Mouse (Mus musculus) embryo, embryonic 10.5 days (tissue): Measurements from ENCODE around the gene Ubash3b.

Experiments
- DNase-seq: peaks from one replicate; pipeline ENCODE4 v3.0.0-alpha.2; 2015; ENCODE audit warnings: low spot score

Gene Ubash3b

DNA sequence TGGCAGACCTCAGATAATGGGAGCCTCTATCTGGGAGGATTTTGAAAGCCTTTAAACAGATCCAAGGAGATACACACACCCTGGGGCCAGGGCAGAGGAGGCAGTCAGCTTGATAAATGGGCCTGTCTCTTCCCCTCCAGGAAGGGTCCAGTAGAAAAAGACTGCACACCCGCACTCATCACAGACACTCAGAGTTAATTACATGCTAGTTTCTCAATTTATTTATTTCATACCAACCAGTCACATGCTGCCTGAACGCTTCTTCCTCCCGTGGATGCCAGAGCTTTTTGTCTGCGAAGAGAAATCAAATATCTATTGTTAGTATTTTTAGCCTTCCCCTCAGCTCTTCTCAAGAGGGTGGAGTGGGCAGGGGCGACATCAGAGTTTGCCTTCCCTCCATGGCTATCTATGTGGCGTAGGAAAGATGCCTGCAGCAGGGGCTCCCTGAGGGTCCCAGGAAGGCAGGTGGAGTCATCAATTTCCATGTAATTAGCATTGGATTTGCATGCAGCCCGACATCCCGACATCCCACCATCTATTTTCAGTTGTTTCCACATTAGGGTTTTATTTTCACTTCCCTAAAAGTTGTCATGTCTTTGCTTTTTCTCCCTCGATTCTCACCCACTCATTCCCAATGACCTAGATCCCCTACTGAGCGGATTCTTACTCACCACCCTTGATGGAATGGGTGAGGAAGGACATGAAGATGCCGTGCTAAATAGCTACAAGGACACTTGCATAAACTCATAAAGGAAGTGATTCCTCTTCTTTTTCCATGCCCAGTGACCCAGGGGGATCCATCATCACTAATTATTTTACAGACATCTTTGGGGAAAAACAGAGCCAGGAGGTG, 110.2 kb downstream of the Ubash3b start:
- DNase-seq, result no peak

- no peak for DNase-seq
These were observed 111.0 kb downstream of the Ubash3b start for GRCm38 (mm10) chr9:41050331-41051079.

- no peak for DNase-seq
These were observed 112.2 kb downstream of the Ubash3b start for GRCm38 (mm10) chr9:41049282-41049681.

GRCm38 (mm10) chr9:41048820-41049219, 112.7 kb downstream of the Ubash3b start:
- no peak for DNase-seq

DNA sequence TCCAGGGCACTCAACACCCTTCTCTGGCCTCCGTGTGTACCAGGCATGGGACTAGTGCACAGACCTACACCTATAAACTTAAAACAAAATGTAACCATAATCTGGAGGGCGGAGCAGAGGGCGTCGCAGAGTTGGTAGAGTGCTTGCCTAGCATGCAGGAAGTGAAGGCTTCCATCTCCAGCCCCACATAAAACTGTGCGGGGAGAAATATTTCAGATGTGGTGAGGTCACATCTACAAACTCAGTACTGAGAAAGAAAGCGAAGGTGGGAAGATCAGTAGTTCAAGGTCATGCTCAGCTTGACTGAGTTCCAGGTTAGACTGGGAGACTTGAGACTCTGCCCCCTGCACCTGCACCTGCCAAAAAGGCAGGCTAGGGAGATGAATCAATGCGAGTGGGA, 113.3 kb downstream of the Ubash3b start:
- no peak for DNase-seq

DNA sequence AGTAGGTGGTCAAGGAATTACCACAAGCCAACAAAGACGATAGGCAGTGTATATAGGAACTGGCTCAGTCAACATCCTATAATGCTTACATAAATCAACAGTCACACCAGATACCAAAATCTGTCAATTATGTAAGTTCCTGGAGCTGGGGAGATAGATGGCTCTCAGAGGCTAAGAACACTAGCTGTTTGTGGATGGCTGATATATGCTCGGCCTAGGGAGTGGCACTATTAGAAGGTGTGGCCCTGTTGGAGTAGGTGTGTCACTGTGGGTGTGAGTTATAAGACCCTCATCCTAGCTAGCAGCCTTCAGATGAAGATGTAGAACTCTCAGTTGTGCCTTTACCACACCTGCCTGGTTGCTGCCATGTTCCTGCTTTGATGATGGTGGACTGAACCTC, 113.8 kb downstream of the Ubash3b start:
- DNase-seq, result no peak

GRCm38 (mm10) chr9:41044626-41045025, 116.9 kb downstream of the Ubash3b start:
- DNase-seq, result peak; percentile 91

GRCm38 (mm10) chr9:41043641-41044040, 117.9 kb downstream of the Ubash3b start:
- DNase-seq, result no peak

DNA sequence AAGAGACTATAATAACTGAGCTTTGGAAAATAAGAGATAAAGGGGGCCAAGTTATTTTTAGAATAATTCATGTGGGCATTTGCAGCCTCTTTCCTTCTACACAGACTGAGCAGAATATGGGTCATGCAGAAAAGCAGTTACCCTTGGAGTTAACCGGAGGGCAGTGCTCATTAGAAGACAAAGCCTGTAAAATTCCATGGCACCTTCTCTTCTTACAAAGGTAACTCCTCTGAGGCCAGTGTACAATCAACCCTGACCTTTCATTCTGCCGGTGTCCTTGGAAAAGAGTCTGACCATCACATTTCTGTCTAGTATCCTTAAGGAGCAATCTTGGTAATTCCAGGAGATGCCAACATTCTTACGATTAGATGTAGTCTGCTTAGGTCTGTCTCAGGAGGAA, 120.1 kb downstream of the Ubash3b start:
- DNase-seq, result no peak

- peak; percentile 45 for DNase-seq
These were observed 123.3 kb downstream of the Ubash3b start for GRCm38 (mm10) chr9:41038150-41038664.

DNA sequence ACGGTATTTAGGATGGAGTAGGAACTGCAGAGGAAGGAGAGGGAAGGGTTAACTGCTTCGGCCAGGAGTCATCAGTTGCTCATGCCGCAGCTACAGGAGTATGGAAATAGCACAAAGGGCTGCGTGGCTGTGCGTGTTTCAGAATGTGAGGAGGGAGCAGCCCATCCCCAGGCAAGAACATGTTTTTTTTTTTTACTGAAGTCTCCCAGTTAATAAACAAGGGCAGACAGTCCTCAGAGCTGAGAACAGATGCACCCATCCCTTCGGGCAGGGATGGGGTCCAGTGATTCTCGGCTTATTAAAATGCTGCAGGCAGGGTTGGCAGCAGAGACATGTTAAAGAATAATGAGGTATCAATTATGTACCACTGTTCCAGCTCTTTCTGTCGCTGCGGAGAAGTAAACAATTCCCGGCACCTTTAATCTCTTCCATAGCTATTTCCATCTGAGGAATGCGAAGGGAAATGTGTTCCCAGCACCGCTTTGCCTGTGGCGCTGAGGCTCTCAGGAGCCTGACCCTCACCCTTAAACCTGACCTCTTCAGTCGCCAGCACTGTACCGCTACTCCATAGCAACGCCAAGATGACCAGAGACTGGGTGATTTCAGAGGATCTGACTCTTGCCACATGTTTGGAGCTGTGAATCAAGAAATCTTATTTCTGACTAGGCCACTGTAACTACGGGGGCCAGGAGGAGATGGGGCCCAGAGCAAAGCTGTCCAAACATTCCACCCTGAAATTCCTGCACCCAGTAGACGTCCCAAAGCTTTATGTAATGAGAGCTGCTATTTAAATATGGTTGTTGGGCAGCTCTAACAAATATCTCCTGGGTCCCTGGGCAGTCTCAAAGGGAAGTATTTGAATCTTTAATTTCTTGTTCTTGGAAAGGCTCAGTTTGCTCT, 129.7 kb downstream of the Ubash3b start:
- peak; percentile 49 for DNase-seq

DNA sequence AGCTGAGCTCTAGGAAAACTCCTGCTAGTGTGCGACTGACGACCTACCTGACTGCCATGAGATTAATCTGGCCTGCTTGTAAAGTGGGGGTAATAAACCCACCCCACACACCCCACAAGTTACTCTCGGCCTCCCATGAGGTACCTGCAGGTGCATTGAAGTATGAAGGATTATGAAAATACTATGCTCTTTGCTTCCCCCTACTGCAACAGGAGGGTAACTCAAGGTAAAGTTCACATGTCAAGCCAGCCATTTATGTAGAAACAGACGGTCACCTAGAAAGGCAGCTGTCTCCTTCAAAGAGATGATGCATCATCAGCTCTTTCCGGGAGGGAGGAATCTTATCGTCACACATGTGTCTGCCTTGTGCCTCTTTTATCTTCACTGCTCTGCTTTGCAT, 131.7 kb downstream of the Ubash3b start:
- DNase-seq, result no peak

DNA sequence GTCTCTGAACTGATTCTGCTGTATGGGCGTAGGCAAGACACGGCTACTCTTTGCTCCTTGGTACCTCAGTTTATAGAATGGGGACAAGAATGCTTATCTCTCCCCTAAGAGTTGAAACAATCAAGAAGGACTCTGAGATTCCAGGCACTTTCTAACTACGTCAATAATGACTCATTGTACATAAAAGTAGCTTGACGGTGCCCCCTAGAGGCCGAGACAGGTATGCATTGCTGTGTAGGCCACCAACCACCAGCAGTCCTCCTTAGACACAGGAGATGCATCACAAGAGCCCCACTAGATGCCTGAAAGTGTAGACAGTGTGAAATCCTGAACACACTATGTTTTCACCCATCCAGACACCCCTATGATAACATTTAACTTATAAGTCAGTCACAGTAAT, 133.0 kb downstream of the Ubash3b start:
- DNase-seq, result peak; percentile 81

GRCm38 (mm10) chr9:41021690-41022089, 139.8 kb downstream of the Ubash3b start:
- DNase-seq, result no peak

- no peak for DNase-seq
These were observed 141.0 kb downstream of the Ubash3b start for GRCm38 (mm10) chr9:41020486-41020885.

GRCm38 (mm10) chr9:41014512-41014911, 147.0 kb downstream of the Ubash3b start:
- no peak for DNase-seq

DNA sequence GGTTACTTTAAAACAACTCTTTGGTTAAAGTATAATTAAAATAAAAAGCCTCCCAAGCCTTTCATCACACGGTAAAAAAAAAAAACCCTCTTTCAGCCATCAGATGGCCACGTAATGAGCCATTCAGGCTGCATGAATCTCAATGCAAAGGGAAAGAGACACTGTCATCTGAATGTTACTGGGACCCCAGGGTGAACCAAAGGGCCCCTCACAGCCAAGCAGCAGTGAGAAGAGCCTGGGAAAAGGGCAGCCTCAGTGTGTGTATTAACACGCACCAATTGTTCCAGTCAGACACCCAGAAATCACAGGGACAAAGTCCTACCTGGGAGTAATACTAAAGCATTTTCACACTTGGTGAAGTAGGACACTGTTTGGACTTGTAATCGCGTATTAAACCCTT, 149.0 kb downstream of the Ubash3b start:
- no peak for DNase-seq

DNA sequence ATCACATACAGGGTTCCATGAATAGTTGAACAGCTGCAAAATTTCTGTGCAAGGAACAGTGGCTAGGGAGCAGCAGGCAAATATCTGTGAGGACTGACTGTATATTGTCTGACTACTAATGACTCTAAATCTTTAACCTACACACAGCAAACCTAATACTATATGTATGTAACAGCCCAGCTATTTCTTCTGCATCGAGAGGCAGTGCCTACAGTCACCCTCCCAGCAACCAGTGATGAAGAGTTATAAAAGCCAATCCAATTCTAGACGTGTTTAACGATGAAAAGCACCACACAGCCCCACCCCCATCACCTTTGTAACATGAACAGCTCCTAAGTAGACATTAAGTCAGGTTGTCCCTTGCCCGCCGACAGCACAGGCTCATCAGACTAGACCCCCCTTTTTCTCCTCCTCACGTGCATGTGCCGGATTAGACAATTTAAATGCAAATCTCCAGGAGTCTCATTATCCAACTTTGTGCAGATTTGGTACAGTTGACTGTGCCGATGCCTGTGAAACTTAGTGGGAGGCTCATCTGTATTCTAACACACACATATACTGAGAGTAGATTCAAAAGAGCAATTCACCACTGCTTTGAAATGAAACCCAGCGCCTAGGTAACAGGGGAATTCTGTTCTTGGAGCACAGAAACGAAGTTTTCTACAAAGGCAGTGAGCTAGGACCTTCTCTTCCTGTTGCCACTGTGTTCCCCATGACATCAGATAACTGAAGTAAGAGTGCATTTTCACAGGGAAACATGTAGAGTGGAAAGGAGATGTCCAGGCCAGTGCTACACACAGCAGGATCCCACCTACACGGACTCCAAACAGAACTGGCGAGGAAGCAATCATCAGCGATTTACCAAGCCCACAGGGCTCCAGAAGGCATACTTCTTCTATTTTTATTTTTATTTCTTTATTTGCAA, 149.7 kb downstream of the Ubash3b start:
- DNase-seq, result no peak

- DNase-seq, result peak; percentile 60
These were observed 153.7 kb downstream of the Ubash3b start for GRCm38 (mm10) chr9:41007785-41008184.

- no peak for DNase-seq
These were observed 157.1 kb downstream of the Ubash3b start, which contains the start of gene Crtam for GRCm38 (mm10) chr9:41004415-41004814. TSS of gene Crtam (minus strand) at chr9:41004628.
